Mouse (Mus musculus): ENCODE measurements around the gene Osm. TPM values are rescaled to one million over a fixed set of nuclear protein-coding genes. Genes with fewer than 3 reads are reported as not detected.

Gene Osm
- polyA plus RNA-seq, 1 experiment from 2014 or later: 0.33 TPM

DNA sequence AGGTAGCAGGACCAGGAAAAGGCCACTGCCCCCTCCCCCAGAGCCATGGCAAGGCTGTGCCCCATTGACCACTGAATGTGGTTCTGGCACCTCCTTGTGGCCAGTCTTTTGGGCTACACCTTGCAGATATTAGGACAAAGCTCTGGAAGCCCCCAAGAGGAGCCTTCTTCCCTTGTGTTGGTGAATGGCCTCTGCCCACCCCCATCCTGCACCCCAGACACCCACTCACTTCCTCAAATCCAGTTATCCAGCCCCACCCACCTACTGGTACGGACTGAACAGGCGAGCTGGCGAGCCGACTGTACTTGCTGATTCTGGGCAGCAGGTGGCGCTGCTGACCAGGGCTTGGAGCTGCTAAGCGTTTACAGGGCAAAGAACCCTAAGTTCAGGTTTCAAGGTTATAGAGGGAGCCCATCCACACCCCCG is 22.4 kb downstream of the Osm start:
- H3K4me3 ChIP-seq (ENCODE audit: low read length): peak overlapping the region; percentile 28; the same call in 1 of the 2 replicates

DNA sequence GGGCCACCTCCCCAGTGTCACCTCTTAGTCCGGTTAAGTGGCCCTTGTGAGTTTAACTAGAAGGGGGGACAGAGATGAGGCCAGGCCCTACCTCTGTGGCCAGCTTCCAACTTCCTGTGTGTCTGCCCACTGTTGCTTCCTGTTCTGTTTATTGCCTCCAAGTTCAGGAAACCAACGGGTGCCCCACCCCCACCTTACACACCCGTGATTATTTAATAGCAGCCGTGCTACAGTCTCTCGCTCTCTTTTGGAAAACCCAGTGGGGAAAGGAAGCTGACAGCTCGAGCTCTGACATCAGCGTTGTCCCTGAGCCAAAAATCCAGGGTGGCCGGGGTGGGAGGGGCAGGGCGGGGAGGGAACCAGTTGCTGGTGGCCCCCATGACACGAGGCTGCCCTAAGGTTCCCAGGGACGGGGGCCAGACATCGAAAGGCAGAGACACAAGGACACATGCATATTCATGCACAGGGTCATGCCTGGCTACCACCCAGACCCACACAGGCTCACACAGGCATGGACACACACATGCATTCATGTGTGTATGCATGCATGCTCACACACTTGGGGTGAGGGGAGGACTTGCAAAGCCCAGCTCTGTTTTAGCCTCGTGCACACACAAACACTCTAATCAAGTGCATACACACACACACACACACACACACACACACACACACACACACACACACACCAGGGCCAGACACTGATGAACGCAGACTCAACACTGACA is 24.4 kb downstream of the Osm start:
- Histone ChIP-seq H3K9ac (ENCODE audit: low read length) (peak overlapping the region; percentile 38), H3K36me3 (ENCODE audit: control insufficient read depth, insufficient read depth) (no peaks in the 10 kb centered on the region), H3K27me3 (ENCODE audit: control insufficient read depth, insufficient read depth, low read length) (peaks cover 11% of the 10 kb centered on the region), H3K9me3 (replicated peaks; ENCODE audit: control insufficient read depth, low read length) (no peaks in the 10 kb centered on the region), H3K4me2 (ENCODE audit: low read depth, low read length) (peak overlapping the region; percentile 45), H3K27ac (ENCODE audit: low read length) (peak overlapping the region; percentile 50; the same call in 1 of the 2 replicates), H3K4me3 (ENCODE audit: low read length) (no peak overlapping the region), H3K4me1 (ENCODE audit: control insufficient read depth, insufficient read depth, low read length) (peaks cover 38% of the 10 kb centered on the region)
- ATAC-seq (replicated peaks; ENCODE audit: extremely low read depth, insufficient read depth, low FRiP score): no peak
- 15% methylated on average over 14 of the region's 14 CpGs for WGBS

More for the DNA sequence above, 22.4 kb downstream of the Osm start:
- WGBS: 1% methylated on average over 7 of the region's 7 CpGs
- Histone ChIP-seq H3K27ac (ENCODE audit: low read length) (no peak overlapping the region), H3K4me1 (ENCODE audit: control insufficient read depth, insufficient read depth, low read length) (peaks cover 32% of the 10 kb centered on the region), H3K9me3 (replicated peaks; ENCODE audit: control insufficient read depth, low read length) (no peaks in the 10 kb centered on the region), H3K9ac (ENCODE audit: low read length) (no peak overlapping the region), H3K27me3 (ENCODE audit: control insufficient read depth, insufficient read depth, low read length) (no peaks in the 10 kb centered on the region), H3K36me3 (ENCODE audit: control insufficient read depth, insufficient read depth) (no peaks in the 10 kb centered on the region), H3K4me2 (ENCODE audit: low read depth, low read length) (peak overlapping the region; percentile 45)
- 0 out of 2 replicates have a peak, but pooled peaks have one; percentile 16 for ATAC-seq (replicated peaks; ENCODE audit: extremely low read depth, insufficient read depth, low FRiP score)

DNA sequence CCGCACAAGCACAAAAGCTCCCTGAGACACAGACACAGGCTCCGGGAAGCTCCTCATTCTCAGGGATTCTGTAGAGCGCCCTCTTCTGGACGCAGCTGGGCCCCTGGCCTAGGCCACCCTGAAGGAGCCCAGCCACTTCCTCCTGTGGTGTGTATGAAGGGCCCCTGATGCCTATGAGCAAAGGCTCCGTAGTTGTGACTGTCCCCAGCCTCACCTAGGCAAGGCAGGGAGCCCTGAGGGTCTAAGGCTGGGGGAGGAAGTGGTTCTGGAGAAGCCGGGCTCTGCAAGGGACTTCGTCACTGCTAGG is 24.9 kb downstream of the Osm start:
- Histone ChIP-seq H3K27ac (ENCODE audit: low read length) (peak overlapping the region; percentile 11; the same call in 1 of the 2 replicates), H3K36me3 (ENCODE audit: control insufficient read depth, insufficient read depth) (no peaks in the 10 kb centered on the region), H3K4me3 (ENCODE audit: low read length) (no peak overlapping the region), H3K9ac (ENCODE audit: low read length) (no peak overlapping the region), H3K9me3 (replicated peaks; ENCODE audit: control insufficient read depth, low read length) (no peaks in the 10 kb centered on the region), H3K27me3 (ENCODE audit: control insufficient read depth, insufficient read depth, low read length) (peaks cover 11% of the 10 kb centered on the region), H3K4me1 (ENCODE audit: control insufficient read depth, insufficient read depth, low read length) (peaks cover 38% of the 10 kb centered on the region), H3K4me2 (ENCODE audit: low read depth, low read length) (no peak overlapping the region)
- ATAC-seq (replicated peaks; ENCODE audit: extremely low read depth, insufficient read depth, low FRiP score): 0 out of 2 replicates have a peak, but pooled peaks have one; percentile 10
- 46% methylated on average over 7 of the region's 7 CpGs for WGBS

DNA sequence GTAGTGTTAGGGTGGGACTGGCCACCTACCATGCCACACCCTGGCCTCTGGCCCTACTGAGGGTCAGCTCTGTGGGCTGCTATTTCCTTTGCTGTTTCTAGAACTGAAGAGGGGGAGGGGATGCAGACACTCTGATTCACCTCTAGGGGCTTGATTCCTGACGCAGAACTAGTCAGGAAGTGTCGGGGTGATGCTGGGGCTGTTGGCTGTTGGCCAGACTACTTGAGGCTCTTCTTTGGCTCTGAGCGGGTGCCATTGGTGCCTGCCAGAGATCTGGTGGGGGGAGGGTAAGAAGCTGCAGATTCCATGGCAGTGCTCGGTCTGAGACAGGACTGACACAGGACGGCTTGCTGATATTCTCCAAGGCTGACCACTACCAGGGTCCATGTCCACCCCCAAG is 25.7 kb downstream of the Osm start:
- 10% methylated on average over 5 of the region's 5 CpGs for WGBS
- Histone ChIP-seq H3K27me3 (ENCODE audit: control insufficient read depth, insufficient read depth, low read length) (peaks cover 13% of the 10 kb centered on the region), H3K36me3 (ENCODE audit: control insufficient read depth, insufficient read depth) (no peaks in the 10 kb centered on the region), H3K27ac (ENCODE audit: low read length) (no peak overlapping the region), H3K4me3 (ENCODE audit: low read length) (no peak overlapping the region), H3K4me2 (ENCODE audit: low read depth, low read length) (no peak overlapping the region), H3K9ac (ENCODE audit: low read length) (no peak overlapping the region), H3K9me3 (replicated peaks; ENCODE audit: control insufficient read depth, low read length) (no peaks in the 10 kb centered on the region), H3K4me1 (ENCODE audit: control insufficient read depth, insufficient read depth, low read length) (peaks cover 39% of the 10 kb centered on the region)
- peak; percentile 50 for ATAC-seq (replicated peaks; ENCODE audit: extremely low read depth, insufficient read depth, low FRiP score)

DNA sequence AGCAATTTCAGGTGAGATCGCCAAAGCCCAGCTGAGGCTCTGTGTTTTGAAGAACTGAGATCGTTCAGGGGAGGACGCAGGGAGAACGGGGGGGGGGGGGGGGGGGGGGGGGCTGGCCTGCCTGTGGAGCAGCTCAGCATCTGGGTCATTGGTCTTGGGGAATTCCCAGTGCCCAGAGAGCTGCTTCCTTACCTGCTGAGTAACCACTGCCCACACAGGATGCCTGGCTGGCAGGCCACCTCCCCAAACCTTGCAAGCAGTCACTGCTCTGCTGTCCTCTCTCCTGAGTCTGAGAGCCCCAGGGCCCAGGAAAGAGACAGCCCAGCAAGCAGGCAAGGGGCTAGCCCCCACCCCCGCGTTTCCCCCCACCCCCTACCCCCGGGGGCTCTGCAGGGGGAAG is 26.6 kb downstream of the Osm start:
- no peak overlapping the region for H3K9ac ChIP-seq (ENCODE audit: low read length)

DNA sequence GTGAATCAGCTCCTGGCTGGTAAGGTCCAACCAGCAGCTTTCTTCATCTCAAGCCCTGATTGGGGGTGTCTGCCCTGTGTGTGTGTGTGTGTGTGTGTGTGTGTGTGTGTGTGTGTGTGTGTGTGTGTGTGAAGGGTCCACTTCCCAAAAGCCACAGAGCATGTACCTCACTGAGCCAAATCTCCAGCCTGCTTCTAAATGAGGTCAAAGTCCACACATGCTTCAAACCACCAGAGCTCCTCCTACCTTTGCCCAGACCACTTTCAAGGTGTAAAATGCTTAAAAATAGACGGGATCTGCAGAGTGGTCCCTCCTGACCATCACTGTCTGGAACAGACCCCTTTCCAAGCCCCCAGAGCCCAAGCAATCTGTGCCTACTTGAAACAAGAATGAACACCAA is 27.1 kb downstream of the Osm start:
- Histone ChIP-seq H3K27me3 (ENCODE audit: control insufficient read depth, insufficient read depth, low read length) (peaks cover 22% of the 10 kb centered on the region), H3K27ac (ENCODE audit: low read length) (no peak overlapping the region), H3K4me2 (ENCODE audit: low read depth, low read length) (no peak overlapping the region), H3K36me3 (ENCODE audit: control insufficient read depth, insufficient read depth) (no peaks in the 10 kb centered on the region), H3K9ac (ENCODE audit: low read length) (no peak overlapping the region), H3K4me1 (ENCODE audit: control insufficient read depth, insufficient read depth, low read length) (peaks cover 43% of the 10 kb centered on the region), H3K9me3 (replicated peaks; ENCODE audit: control insufficient read depth, low read length) (no peaks in the 10 kb centered on the region), H3K4me3 (ENCODE audit: low read length) (no peak overlapping the region)
- no peak for ATAC-seq (replicated peaks; ENCODE audit: extremely low read depth, insufficient read depth, low FRiP score)
- WGBS: 14% methylated on average over 1 of the region's 1 CpGs

More for the DNA sequence above, 26.6 kb downstream of the Osm start:
- no peaks in the 10 kb centered on the region for H3K36me3 ChIP-seq (ENCODE audit: control insufficient read depth, insufficient read depth)
- H3K9me3 ChIP-seq (replicated peaks; ENCODE audit: control insufficient read depth, low read length): no peaks in the 10 kb centered on the region
- peaks cover 43% of the 10 kb centered on the region for H3K4me1 ChIP-seq (ENCODE audit: control insufficient read depth, insufficient read depth, low read length)
- peaks cover 18% of the 10 kb centered on the region for H3K27me3 ChIP-seq (ENCODE audit: control insufficient read depth, insufficient read depth, low read length)
- ATAC-seq (replicated peaks; ENCODE audit: extremely low read depth, insufficient read depth, low FRiP score): no peak
- no peak overlapping the region for H3K4me3 ChIP-seq (ENCODE audit: low read length)
- 23% methylated on average over 7 of the region's 7 CpGs for WGBS
- no peak overlapping the region for H3K27ac ChIP-seq (ENCODE audit: low read length)
- no peak overlapping the region for H3K4me2 ChIP-seq (ENCODE audit: low read depth, low read length)

DNA sequence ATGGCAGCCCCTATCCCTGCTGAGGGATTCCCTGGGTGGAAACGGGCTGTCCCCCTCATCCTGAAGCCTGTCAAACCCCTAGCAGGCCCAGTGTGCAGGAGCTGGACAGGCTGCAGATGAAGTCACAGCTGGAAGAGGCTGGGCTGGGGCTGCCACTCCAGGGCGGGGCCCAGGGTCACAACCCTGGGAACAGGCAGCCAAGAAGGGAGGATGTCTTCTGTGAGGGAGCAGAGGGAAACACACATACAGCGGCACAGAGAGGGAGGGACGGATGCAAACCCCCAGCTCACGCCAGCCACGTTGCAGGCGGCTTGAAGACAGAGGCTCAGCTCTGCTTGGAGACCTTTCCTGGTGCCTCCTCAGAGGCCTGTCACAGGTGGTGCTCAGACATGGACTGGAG is 27.8 kb downstream of the Osm start:
- WGBS: 68% methylated on average over 7 of the region's 7 CpGs
- Histone ChIP-seq H3K4me2 (ENCODE audit: low read depth, low read length) (no peak overlapping the region), H3K27ac (ENCODE audit: low read length) (no peak overlapping the region), H3K9ac (ENCODE audit: low read length) (no peak overlapping the region), H3K27me3 (ENCODE audit: control insufficient read depth, insufficient read depth, low read length) (peaks cover 23% of the 10 kb centered on the region), H3K4me1 (ENCODE audit: control insufficient read depth, insufficient read depth, low read length) (peaks cover 43% of the 10 kb centered on the region), H3K36me3 (ENCODE audit: control insufficient read depth, insufficient read depth) (no peaks in the 10 kb centered on the region), H3K4me3 (ENCODE audit: low read length) (no peak overlapping the region), H3K9me3 (replicated peaks; ENCODE audit: control insufficient read depth, low read length) (no peaks in the 10 kb centered on the region)
- ATAC-seq (replicated peaks; ENCODE audit: extremely low read depth, insufficient read depth, low FRiP score): no peak

DNA sequence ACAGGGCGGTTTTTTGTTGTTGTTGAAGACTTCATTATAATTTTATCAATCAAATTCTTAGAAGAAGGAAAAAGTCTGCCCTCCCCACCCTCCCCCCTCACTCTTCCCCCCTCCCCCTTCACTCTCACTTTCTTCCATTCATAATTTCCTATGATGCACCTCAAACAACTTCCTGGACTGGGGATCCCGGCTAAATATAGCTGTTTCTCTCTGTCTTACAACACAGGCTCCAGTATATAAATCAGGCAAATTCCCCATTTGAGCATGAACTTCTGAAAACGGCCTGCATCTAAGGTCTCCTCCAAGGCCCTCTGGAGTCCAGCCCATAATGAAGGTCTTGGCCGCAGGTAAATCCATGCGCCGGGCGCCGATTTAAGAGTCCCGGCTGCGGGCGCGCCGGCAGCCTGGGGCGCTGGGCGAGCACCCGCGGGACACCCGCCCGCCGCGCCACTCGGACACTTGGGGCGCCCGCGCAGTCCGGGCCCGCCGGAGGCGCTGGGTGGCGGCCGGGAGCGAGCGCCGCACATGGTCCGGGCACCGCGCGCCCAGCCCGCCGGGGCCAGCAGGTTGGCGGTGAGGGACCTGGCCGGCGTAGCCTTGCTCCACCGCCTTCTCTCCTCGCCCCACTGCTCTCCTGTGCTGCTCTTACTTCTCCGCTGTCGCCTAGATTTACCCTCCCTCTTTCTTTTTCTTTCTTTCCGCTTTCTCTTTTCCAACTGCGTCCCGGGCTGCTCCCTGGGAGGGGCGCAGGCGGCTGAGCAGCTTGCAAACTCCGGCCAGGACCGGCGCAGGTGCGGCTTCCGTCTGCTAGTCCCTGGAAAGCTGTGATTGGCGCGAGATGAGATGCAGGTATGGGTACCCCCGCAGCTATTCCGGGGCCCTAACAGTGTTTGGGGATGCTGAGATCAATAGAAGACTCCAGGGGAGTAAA is 30.3 kb downstream of the Osm start:
- Histone ChIP-seq H3K4me1 (ENCODE audit: control insufficient read depth, insufficient read depth, low read length) (peaks cover 26% of the 10 kb centered on the region), H3K36me3 (ENCODE audit: control insufficient read depth, insufficient read depth) (no peaks in the 10 kb centered on the region), H3K4me2 (ENCODE audit: low read depth, low read length) (peak overlapping the region; percentile 73), H3K27ac (ENCODE audit: low read length) (no peak overlapping the region), H3K9ac (ENCODE audit: low read length) (peak overlapping the region; percentile 73), H3K4me3 (ENCODE audit: low read length) (peak overlapping the region; percentile 68), H3K9me3 (replicated peaks; ENCODE audit: control insufficient read depth, low read length) (no peaks in the 10 kb centered on the region), H3K27me3 (ENCODE audit: control insufficient read depth, insufficient read depth, low read length) (peaks cover 23% of the 10 kb centered on the region)
- 1% methylated on average over 61 of the region's 61 CpGs for WGBS
- ATAC-seq (replicated peaks; ENCODE audit: extremely low read depth, insufficient read depth, low FRiP score): peak; percentile 56; the same call in 1 of the 2 replicates

DNA sequence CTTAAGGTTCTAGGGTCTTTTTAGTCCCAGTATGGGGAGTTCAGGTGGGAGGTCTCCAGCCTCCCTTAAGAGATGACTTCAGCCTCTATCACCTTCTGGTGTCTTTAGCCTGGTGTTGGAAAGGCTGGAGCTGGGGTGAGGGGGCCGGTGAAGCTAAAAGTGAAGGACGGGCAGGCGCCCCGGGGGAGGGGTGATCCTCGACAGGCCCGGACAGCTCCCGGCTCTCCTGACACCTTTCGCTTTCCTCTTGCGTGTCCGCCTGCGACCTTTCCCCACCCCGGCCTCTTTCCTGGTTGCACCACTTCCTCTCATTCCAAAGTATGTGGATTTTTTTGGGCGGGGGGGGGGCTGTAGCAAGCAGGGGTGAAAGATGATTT is 31.0 kb downstream of the Osm start:
- no peaks in the 10 kb centered on the region for H3K9me3 ChIP-seq (replicated peaks; ENCODE audit: control insufficient read depth, low read length)
- no peak for ATAC-seq (replicated peaks; ENCODE audit: extremely low read depth, insufficient read depth, low FRiP score)
- H3K4me3 ChIP-seq (ENCODE audit: low read length): peak overlapping the region; percentile 68
- no peaks in the 10 kb centered on the region for H3K36me3 ChIP-seq (ENCODE audit: control insufficient read depth, insufficient read depth)
- peaks cover 23% of the 10 kb centered on the region for H3K27me3 ChIP-seq (ENCODE audit: control insufficient read depth, insufficient read depth, low read length)
- peak overlapping the region; percentile 73 for H3K9ac ChIP-seq (ENCODE audit: low read length)
- peaks cover 20% of the 10 kb centered on the region for H3K4me1 ChIP-seq (ENCODE audit: control insufficient read depth, insufficient read depth, low read length)
- H3K27ac ChIP-seq (ENCODE audit: low read length): no peak overlapping the region
- H3K4me2 ChIP-seq (ENCODE audit: low read depth, low read length): peak overlapping the region; percentile 73
- WGBS: 3% methylated on average over 13 of the region's 13 CpGs
